Mouse (Mus musculus) liver, adult 2 months (tissue): ENCODE data around the gene Tmem144.

Experiments used
- CTCF ChIP-seq: fragments of 200-500 bp; IDR thresholded peaks from 2 replicates; pipeline ENCODE4 v1.5.1; 2011; ENCODE audit warnings: low read depth, low read length, control low read depth
- POLR2A ChIP-seq: fragments of 200-500 bp; IDR thresholded peaks from 2 replicates; pipeline ENCODE4 v1.6.1; 2011; ENCODE audit warnings: low read length, control low read depth; ENCODE audit not compliant: insufficient read depth; ENCODE audit errors: extremely low read depth

DNA sequence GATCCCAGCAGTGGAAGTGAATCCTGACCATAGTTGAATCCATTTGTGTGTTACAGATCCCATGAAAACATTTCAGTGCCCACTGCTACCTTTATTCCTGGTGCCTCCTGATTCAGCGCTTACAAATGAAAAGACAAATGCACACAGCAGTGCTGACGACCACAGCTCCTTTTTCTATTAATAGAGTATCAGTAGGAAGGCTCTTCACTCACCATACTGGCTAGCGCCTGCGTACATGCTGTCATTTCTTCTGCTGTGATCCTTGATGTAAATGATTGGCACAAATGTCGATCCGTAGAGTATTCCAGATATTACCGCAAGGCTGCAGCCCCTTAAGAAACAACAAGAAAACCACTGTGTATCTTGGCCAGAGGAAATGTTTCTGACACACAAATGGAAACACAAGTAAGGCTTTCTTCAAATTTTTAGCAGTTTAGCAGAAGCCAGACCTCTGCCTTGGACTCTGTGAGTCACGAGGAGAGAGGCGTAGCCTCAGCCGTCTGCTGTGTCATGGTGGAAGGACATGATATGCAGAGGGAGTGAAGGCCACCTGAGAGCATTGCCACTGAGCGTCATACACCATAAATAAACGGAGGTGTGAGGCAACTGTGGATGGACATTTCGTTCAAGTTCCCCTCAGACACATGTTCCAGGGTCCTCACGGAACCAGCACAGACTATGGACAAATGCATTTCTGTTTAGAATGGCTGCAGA, 27.3 kb downstream of the Tmem144 start:
- TF ChIP-seq CTCF (no peak), POLR2A (no peak)
